Mouse (Mus musculus) myocyte (in vitro differentiated cells): ENCODE measurements around the gene Capn9. TPM values are rescaled to one million over a fixed set of nuclear protein-coding genes. Genes with fewer than 3 reads are reported as not detected.

Experiments used
- H3K27me3 ChIP-seq: one replicate; pipeline ENCODE4 v1.6.1; 2011; ENCODE audit not compliant: control insufficient read depth, insufficient read depth, insufficient read length
- H3K36me3 ChIP-seq: one replicate; pipeline ENCODE4 v1.6.1; 2011; ENCODE audit not compliant: control insufficient read depth, insufficient read depth
- H3K4me2 ChIP-seq: one replicate; pipeline ENCODE4 v1.6.1; 2011; ENCODE audit warnings: low read depth, control low read depth
- H3K4me3 ChIP-seq: one replicate; pipeline ENCODE4 v1.5.1; 2011; ENCODE audit warnings: mild to moderate bottlenecking, control low read depth, moderate library complexity
- H3K79me2 ChIP-seq: one replicate; pipeline ENCODE4 v1.6.1; 2011; ENCODE audit not compliant: control insufficient read depth, insufficient read depth
- H3ac ChIP-seq: one replicate; pipeline ENCODE4 v1.6.1; 2011; ENCODE audit not compliant: control insufficient read depth, insufficient read length
- CEBPB ChIP-seq: IDR thresholded peaks from 2 replicates; pipeline ENCODE4 v1.6.1; 2011; ENCODE audit warnings: mild to moderate bottlenecking, moderate library complexity; ENCODE audit not compliant: poor library complexity, insufficient read depth, severe bottlenecking
- E2F4 ChIP-seq: IDR thresholded peaks from one replicate; pipeline ENCODE4 v1.6.1; 2011; ENCODE audit warnings: mild to moderate bottlenecking, control low read depth, moderate library complexity; ENCODE audit not compliant: insufficient read depth
- MAX ChIP-seq: IDR thresholded peaks from one replicate; pipeline ENCODE4 v1.6.1; 2011; ENCODE audit warnings: low read depth, mild to moderate bottlenecking, control low read depth
- MYOD1 ChIP-seq, 3 experiments: IDR thresholded peaks; one replicate each; pipeline ENCODE4 v1.6.1; 2011; ENCODE audit warnings: control low read depth in 2 of 3, low read depth in 2 of 3, mild to moderate bottlenecking in 2 of 3, moderate library complexity in 1 of 3; ENCODE audit not compliant: insufficient read length in 2 of 3, control insufficient read depth in 1 of 3
- MYOG ChIP-seq, 3 experiments: IDR thresholded peaks; one replicate each; pipeline ENCODE4 v1.6.1; 2011; ENCODE audit warnings: control low read depth in 2 of 3, low read depth in 2 of 3, mild to moderate bottlenecking in 2 of 3; ENCODE audit not compliant: insufficient read length in 2 of 3, control insufficient read depth in 1 of 3, insufficient read depth in 1 of 3
- POLR2A ChIP-seq: IDR thresholded peaks from one replicate; pipeline ENCODE4 v1.6.1; 2011; ENCODE audit warnings: low read depth, mild to moderate bottlenecking, control low read depth, moderate library complexity; ENCODE audit not compliant: insufficient read length
- POLR2AphosphoS2 ChIP-seq: IDR thresholded peaks from one replicate; pipeline ENCODE4 v1.6.1; 2011; ENCODE audit warnings: low read depth, control low read depth; ENCODE audit not compliant: insufficient read length
- REST ChIP-seq: IDR thresholded peaks from one replicate; pipeline ENCODE4 v1.6.1; 2011; ENCODE audit warnings: mild to moderate bottlenecking, control low read depth, moderate library complexity; ENCODE audit not compliant: insufficient read depth, insufficient read length
- SRF ChIP-seq: IDR thresholded peaks from one replicate; pipeline ENCODE4 v1.6.1; 2011; ENCODE audit warnings: low read depth; ENCODE audit not compliant: control insufficient read depth, insufficient read length
- TCF12 ChIP-seq: IDR thresholded peaks from one replicate; pipeline ENCODE4 v1.6.1; 2011; ENCODE audit warnings: mild to moderate bottlenecking, control low read depth; ENCODE audit not compliant: poor library complexity, insufficient read depth, severe bottlenecking
- TCF3 ChIP-seq: IDR thresholded peaks from one replicate; pipeline ENCODE4 v1.6.1; 2011; ENCODE audit warnings: low read depth, control low read depth; ENCODE audit not compliant: insufficient read length
- USF1 ChIP-seq: IDR thresholded peaks from one replicate; pipeline ENCODE4 v1.6.1; 2011; ENCODE audit warnings: low read depth, mild to moderate bottlenecking, control low read depth, moderate library complexity
- polyA plus RNA-seq: library from polyadenylated mRNA; unstranded; fragments of >200 nt; fragmentation: generic; extraction: Trizol; gene quantifications from one replicate; pipeline ENCODE4 v1.2.1, GENCODE M21; 2012; ENCODE audit warnings: missing spikeins

Capn9 gene
- polyA plus RNA-seq, 1 experiment: 0.04 TPM

DNA sequence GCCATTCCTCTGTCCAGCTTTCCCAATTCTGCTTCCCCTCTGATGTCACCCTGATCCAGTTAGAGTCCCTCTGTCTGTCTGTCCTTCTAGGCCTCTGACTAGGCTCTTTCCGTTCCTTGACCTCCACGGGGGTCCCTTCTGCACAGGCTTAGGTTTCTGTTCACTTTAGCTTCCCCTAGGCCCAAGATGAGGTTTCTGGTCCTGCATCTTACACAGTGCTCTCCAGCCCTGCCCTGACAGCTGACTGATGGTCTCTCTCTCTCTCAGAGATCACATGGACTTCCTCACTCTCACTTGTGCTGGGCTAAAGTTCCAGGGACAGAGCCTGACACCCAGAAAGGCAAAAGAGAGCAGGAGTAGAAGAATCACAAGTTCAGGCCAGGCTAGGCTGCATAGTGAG, 10.6 kb downstream of the Capn9 start:
- no peak overlapping the region for H3K4me3 ChIP-seq
- H3K79me2 ChIP-seq: no peaks in the 10 kb centered on the region
- peaks cover 10% of the 10 kb centered on the region for H3K27me3 ChIP-seq
- H3ac ChIP-seq: no peak overlapping the region
- H3K4me2 ChIP-seq: no peak overlapping the region
- no peaks in the 10 kb centered on the region for H3K36me3 ChIP-seq
- TF ChIP-seq POLR2AphosphoS2: no peak
- TF ChIP-seq USF1: no peak
- TF ChIP-seq POLR2A: no peak
- TF ChIP-seq REST: no peak
- no peak for TF ChIP-seq E2F4
- no peak for TF ChIP-seq SRF
- TF ChIP-seq TCF3: no peak
- no peak for TF ChIP-seq CEBPB
- TF ChIP-seq MYOD1 (IDR thresholded peaks at IDR 0.05; ENCODE audit: control insufficient read depth in 1 of 3, insufficient read length in 2 of 3, low read depth in 2 of 3): no peak
- TF ChIP-seq MAX: no peak
- TF ChIP-seq TCF12: no peak
- no peak for TF ChIP-seq MYOG (IDR thresholded peaks at IDR 0.05; ENCODE audit: control insufficient read depth in 1 of 3, insufficient read depth in 1 of 3, insufficient read length in 2 of 3, low read depth in 2 of 3)

DNA sequence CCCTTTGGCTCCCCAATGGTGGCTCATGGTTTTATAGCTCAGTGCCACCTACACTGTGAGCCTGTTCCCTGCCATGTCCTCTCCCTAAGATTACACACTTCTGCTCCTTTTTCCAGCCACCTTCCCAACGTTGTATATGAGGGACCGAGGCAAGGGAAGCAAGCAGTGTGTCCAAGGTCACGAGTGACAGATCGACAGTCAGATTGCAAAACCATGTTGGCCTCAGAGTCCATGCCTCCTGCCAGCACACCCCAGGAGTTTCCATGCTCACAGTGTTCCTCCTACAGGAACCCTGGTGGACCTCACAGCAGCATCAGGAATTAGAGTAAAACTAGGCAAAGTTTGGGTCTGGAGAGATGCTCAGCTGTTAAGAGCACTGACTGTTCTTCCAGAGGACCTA, 13.5 kb downstream of the Capn9 start:
- Histone ChIP-seq H3K36me3 (no peaks in the 10 kb centered on the region), H3ac (no peak overlapping the region), H3K79me2 (no peaks in the 10 kb centered on the region), H3K27me3 (peaks cover 10% of the 10 kb centered on the region), H3K4me2 (no peak overlapping the region), H3K4me3 (no peak overlapping the region)
- no peak for TF ChIP-seq MYOG (IDR thresholded peaks at IDR 0.05; ENCODE audit: control insufficient read depth in 1 of 3, insufficient read depth in 1 of 3, insufficient read length in 2 of 3, low read depth in 2 of 3)
- TF ChIP-seq REST: no peak
- no peak for TF ChIP-seq CEBPB
- TF ChIP-seq POLR2AphosphoS2: no peak
- TF ChIP-seq USF1: no peak
- no peak for TF ChIP-seq TCF3
- TF ChIP-seq E2F4: no peak
- no peak for TF ChIP-seq MAX
- TF ChIP-seq TCF12: no peak
- no peak for TF ChIP-seq SRF
- TF ChIP-seq MYOD1 (IDR thresholded peaks at IDR 0.05; ENCODE audit: control insufficient read depth in 1 of 3, insufficient read length in 2 of 3, low read depth in 2 of 3): no peak
- no peak for TF ChIP-seq POLR2A

DNA sequence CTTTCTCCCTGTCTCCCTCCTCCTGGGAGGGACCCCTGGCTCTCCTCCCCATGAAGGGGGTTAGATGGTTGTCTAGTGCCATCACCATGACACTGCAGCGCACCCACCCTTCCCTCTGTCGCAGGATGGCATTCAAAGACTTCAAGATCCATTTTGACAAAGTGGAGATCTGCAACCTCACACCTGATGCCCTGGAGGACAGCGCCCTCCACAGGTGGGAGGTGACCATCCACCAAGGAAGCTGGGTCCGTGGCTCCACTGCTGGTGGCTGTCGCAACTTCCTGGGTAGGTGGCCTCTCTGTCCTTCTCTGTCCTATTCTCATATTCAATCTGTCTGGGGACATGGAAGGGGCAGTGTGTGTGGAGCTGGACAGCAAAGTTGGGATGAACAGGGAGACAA, 28.2 kb downstream of the Capn9 start:
- Histone ChIP-seq H3K27me3 (peaks cover 41% of the 10 kb centered on the region), H3K36me3 (no peaks in the 10 kb centered on the region), H3K4me2 (no peak overlapping the region), H3K4me3 (no peak overlapping the region), H3K79me2 (no peaks in the 10 kb centered on the region), H3ac (no peak overlapping the region)
- no peak for TF ChIP-seq MAX
- TF ChIP-seq REST: no peak
- no peak for TF ChIP-seq CEBPB
- no peak for TF ChIP-seq MYOD1 (IDR thresholded peaks at IDR 0.05; ENCODE audit: control insufficient read depth in 1 of 3, insufficient read length in 2 of 3, low read depth in 2 of 3)
- TF ChIP-seq MYOG (IDR thresholded peaks at IDR 0.05; ENCODE audit: control insufficient read depth in 1 of 3, insufficient read depth in 1 of 3, insufficient read length in 2 of 3, low read depth in 2 of 3): no peak
- no peak for TF ChIP-seq SRF
- no peak for TF ChIP-seq TCF12
- TF ChIP-seq USF1: no peak
- TF ChIP-seq POLR2AphosphoS2: no peak
- TF ChIP-seq E2F4: no peak
- TF ChIP-seq TCF3: no peak
- no peak for TF ChIP-seq POLR2A

DNA sequence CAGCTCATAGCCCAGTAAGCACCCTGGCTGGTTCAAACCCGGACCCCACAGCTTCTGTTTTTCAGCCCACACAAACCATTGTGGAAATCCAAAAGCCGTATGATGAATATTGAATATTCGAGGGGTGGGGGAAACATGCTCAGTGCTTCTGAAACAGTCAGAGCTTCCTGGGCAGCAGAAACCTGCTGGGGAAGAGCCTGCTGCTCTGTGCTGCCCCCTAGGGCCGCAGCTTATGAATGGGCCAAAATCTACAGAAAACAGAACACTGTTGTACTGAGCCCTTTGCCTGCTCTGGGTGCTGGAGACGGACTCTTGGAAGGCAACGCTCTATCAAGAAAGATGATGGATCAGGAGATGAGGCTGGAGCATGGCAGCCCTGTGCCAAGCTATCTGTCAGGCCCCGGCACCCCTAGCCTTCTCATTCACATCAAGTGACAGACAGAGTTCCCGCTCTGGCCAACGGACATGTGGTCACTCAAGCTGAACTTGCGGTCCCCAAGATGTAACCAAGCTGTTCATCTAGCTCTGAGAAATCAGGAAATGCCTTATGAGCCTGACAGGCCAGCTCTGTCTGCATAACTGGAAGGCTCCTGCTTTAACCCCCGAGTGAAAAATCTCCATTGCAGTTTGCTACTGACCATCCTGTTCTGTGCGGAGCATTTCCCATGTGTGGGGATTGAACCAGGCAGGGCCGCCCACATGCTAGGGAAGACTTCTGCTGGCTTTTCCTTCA, 32.5 kb downstream of the Capn9 start:
- Histone ChIP-seq H3K36me3 (no peaks in the 10 kb centered on the region), H3K4me2 (no peak overlapping the region), H3K79me2 (no peaks in the 10 kb centered on the region), H3ac (no peak overlapping the region), H3K4me3 (no peak overlapping the region), H3K27me3 (peaks cover 57% of the 10 kb centered on the region)
- TF ChIP-seq CEBPB: no peak

DNA sequence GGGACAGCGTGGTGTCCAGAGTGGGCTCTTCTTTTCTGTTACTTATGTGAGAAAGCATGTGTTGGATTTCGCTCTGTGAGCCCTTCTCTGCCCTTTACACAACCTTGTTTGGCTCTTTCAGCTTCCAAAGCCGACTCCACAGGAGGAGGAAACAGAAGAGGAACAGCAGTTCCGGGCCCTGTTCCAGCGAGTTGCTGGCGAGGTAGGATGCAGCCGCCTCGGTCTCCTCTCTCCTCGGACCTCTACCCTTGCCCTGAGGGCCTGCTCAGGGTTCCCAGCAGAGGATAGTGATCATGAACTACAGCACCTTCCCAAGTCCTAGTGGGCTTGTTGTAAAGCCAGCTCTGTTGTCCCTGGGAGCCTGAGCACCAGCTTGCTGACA, 33.1 kb downstream of the Capn9 start:
- no peak for TF ChIP-seq MYOD1 (IDR thresholded peaks at IDR 0.05; ENCODE audit: control insufficient read depth in 1 of 3, insufficient read length in 2 of 3, low read depth in 2 of 3)
- H3K36me3 ChIP-seq: no peaks in the 10 kb centered on the region
- H3K79me2 ChIP-seq: no peaks in the 10 kb centered on the region
- no peak overlapping the region for H3K4me2 ChIP-seq
- no peak overlapping the region for H3ac ChIP-seq
- no peak overlapping the region for H3K4me3 ChIP-seq
- peaks cover 52% of the 10 kb centered on the region for H3K27me3 ChIP-seq
